Mouse (Mus musculus) bone marrow, adult 2 months (tissue): Measurements from ENCODE around the gene Wdhd1.
A peak's percentile ranks its signal among the peaks of the same experiment; 100 is the strongest.

Experiments used
- CTCF ChIP-seq: fragments of 200-500 bp; IDR thresholded peaks from 2 replicates; pipeline ENCODE4 v1.5.1; 2011; ENCODE audit warnings: low read length, control low read depth; ENCODE audit not compliant: control insufficient read depth, insufficient read depth
- POLR2A ChIP-seq: fragments of 200-500 bp; IDR thresholded peaks from 2 replicates; pipeline ENCODE4 v1.6.1; 2011; ENCODE audit warnings: low read depth, mild to moderate bottlenecking, control low read depth, low read length, borderline replicate concordance; ENCODE audit not compliant: control insufficient read depth

DNA sequence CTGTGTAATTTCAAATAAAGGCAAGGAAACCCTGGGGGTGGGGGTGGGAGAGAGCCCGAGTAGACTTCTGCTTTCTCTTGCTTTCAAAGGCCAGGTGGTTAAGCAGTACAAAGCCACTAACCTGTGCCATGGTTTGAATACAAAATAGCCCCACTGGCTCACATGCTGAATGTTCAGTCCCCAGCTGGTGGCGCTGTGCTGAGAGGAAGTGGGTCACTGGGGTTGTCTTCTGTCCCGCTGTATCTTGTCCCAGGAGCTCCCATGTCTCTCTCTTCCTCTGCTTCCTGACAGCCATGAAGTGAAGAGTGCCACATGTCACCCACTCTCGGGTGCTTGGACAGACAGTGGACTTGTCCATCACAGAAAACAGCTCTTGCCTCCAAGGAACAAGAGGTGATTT lies 82.6 kb downstream of the Wdhd1 start:
- TF ChIP-seq POLR2A (no peak), CTCF (peak; percentile 62)
